Mouse (Mus musculus): ENCODE data around the gene Slc30a9.

Gene Slc30a9

GRCm38 (mm10) chr5:67312522-67312851 lies 5.7 kb downstream of the Slc30a9 start:
- no peak for DNase-seq (ENCODE audit: low spot score)

- DNase-seq (ENCODE audit: low spot score): no peak
These were observed 15.0 kb downstream of the Slc30a9 start for GRCm38 (mm10) chr5:67321656-67322268.

GRCm38 (mm10) chr5:67324032-67324431 lies 17.3 kb downstream of the Slc30a9 start:
- no peak for DNase-seq (ENCODE audit: low spot score)

GRCm38 (mm10) chr5:67340811-67341210 lies 34.1 kb downstream of the Slc30a9 start:
- no peak for DNase-seq (ENCODE audit: low spot score)

GRCm38 (mm10) chr5:67347060-67347459 lies 40.3 kb downstream of the Slc30a9 start:
- DNase-seq (ENCODE audit: low spot score): no peak

- DNase-seq (ENCODE audit: low spot score): peak; percentile 7
These were observed 42.2 kb downstream of the Slc30a9 start for GRCm38 (mm10) chr5:67348949-67349348.

GRCm38 (mm10) chr5:67362316-67362715 lies 55.6 kb downstream of the Slc30a9 start:
- no peak for DNase-seq (ENCODE audit: low spot score)

GRCm38 (mm10) chr5:67362931-67363330 lies 56.2 kb downstream of the Slc30a9 start:
- no peak for DNase-seq (ENCODE audit: low spot score)

- DNase-seq (ENCODE audit: low spot score): no peak
These were observed 70.4 kb downstream of the Slc30a9 start for GRCm38 (mm10) chr5:67377044-67377621.

- no peak for DNase-seq (ENCODE audit: low spot score)
These were observed 74.9 kb downstream of the Slc30a9 start for GRCm38 (mm10) chr5:67381690-67382089.

- DNase-seq (ENCODE audit: low spot score): no peak
These were observed 75.8 kb downstream of the Slc30a9 start for GRCm38 (mm10) chr5:67382556-67382955.

- no peak for DNase-seq (ENCODE audit: low spot score)
These were observed 87.2 kb downstream of the Slc30a9 start for GRCm38 (mm10) chr5:67393951-67394350.

GRCm38 (mm10) chr5:67395211-67395851 lies 88.6 kb downstream of the Slc30a9 start:
- DNase-seq (ENCODE audit: low spot score): no peak

GRCm38 (mm10) chr5:67397186-67397585 lies 90.4 kb downstream of the Slc30a9 start:
- DNase-seq (ENCODE audit: low spot score): no peak

GRCm38 (mm10) chr5:67399876-67400607 lies 93.3 kb downstream of the Slc30a9 start:
- DNase-seq (ENCODE audit: low spot score): no peak

- DNase-seq (ENCODE audit: low spot score): no peak
These were observed 94.1 kb downstream of the Slc30a9 start for GRCm38 (mm10) chr5:67400608-67401480.

- no peak for DNase-seq (ENCODE audit: low spot score)
These were observed 94.9 kb downstream of the Slc30a9 start for GRCm38 (mm10) chr5:67401612-67402011.

GRCm38 (mm10) chr5:67404380-67404779 lies 97.6 kb downstream of the Slc30a9 start:
- no peak for DNase-seq (ENCODE audit: low spot score)

GRCm38 (mm10) chr5:67404919-67405318 lies 98.2 kb downstream of the Slc30a9 start:
- DNase-seq (ENCODE audit: low spot score): no peak
